Mouse (Mus musculus) frontal cortex, adult 2 months (tissue): ENCODE measurements around the gene Rrnad1. TPM values are rescaled to one million over a fixed set of nuclear protein-coding genes. Genes with fewer than 3 reads are reported as not detected.

Experiments used
- DNase-seq, 2 experiments: peaks; one replicate each; pipeline ENCODE4 v3.0.0; 2022; ENCODE audit warnings: low spot score in 1 of 2; ENCODE audit errors: extremely low spot score in 1 of 2
- polyA plus RNA-seq: library from polyadenylated mRNA; depleted of rRNA; stranded (reverse); fragments of >200 nt; gene quantifications from 2 replicates; pipeline ENCODE4 v1.2.3, GENCODE M21; 2012; rRNA removed

Rrnad1 gene
- polyA plus RNA-seq, result 42.4 and 46.4 TPM in 2 replicates

DNA sequence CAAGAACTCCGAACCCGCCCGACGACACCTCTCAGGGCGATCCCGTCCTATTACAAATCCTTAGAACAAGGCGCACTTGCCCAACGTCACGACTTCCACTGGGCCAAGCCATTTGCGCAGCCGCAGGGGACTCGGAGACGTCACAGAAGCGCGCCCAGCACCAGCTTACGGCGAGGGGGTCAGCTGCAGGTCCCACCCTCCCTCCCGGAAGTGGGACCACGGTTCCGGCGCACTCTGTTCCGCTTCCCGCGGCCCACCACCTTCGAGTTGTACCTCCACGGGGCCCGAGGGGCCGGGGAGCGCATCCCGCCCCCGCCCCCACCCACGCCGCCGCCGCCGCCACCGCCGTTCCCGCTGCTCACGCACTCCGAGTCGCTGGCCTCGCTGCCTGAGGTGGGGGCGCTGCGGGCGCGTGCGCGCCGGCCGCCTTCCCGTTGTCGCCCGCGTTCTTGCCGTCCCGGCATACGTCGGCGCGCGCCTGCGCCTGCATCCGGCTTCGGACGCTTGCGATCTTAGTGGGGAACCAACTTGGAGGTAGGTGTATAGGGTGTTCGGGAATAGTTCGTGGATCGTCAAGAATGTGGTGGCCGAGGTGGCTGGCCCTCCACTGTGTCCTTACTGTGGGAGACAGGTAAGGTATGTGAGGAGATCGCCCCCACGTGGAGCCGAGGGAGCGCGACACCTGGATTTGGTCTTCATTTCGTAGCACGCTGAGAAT lies at the start of gene Rrnad1, which contains the start of gene Isg20l2:
TSS of gene Rrnad1 (minus strand) at position 640 of the 718 bp plus-strand sequence.
TSS of gene Isg20l2 (plus strand) at position 237 of the 718 bp plus-strand sequence.
- DNase-seq, result peak; percentile 95 to 99

DNA sequence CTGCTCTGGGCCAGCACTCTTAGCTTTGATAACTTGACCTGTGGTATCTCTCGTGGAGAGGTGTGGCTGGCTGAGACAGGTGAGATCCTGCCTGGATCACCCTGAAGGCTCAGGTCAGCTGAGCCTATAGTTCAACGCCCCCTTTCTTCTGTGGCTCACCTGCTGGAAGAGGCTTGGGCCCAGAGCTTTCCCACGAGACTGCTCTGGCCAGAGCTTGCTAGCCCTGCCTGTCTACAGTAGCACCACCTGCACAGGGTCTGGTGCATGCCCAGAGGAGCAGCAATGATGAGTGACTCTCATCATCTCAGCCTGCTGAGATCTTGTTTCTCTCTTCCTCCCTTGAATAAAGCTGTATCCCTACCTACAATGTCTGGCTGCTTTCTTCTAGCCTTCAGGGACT lies 49.6 kb upstream of the Rrnad1 start:
- no peak for DNase-seq

DNA sequence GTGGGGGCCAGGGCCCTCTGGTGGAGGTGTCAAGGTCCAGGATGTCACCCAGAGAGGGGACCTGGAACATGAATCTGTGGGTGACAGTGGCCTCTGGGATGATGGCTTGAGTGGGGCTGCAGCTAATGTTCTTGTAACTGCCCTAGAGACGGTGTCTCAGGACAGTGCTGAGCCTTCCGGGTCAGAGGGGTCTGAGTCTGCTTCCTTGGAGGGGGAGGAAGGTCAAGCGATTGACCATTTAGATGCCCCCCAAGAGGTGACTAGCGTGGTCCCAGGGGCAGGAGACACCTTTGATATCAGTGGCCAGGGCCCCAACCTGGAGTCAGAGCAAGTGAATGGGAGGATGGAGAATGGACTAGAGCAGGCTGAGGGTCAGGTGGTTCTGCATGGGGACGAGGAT lies 49.0 kb upstream of the Rrnad1 start:
- no peak for DNase-seq

DNA sequence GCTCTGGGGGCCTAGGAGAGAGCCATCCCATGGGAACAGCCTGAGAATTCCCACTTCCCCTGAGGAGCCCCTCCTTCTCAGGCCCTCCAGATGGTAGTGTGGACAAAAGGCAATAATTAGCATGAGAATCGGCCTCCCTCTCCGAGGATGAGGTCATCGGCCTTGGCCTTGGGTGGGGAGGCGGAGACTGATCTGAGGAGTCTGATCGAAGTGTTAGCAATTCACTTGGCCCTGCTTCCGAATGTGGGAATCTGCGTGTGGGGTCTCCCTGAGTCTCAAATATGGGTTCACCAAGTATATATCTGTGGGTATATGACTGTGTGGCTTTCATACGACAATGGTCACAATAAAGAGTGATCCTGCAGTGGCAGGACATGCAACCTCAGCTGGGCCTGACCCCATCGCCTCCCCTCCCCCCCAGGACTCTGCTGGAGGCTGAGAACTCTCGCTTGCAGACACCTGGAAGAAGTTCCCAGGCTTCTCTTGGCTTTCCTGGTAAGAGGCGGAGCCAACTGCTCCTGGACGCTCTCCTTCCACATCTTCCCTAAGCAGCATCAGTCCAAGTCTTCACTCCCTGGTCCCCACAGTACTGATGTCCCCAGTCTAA lies 44.0 kb upstream of the Rrnad1 start:
- DNase-seq, result no peak

DNA sequence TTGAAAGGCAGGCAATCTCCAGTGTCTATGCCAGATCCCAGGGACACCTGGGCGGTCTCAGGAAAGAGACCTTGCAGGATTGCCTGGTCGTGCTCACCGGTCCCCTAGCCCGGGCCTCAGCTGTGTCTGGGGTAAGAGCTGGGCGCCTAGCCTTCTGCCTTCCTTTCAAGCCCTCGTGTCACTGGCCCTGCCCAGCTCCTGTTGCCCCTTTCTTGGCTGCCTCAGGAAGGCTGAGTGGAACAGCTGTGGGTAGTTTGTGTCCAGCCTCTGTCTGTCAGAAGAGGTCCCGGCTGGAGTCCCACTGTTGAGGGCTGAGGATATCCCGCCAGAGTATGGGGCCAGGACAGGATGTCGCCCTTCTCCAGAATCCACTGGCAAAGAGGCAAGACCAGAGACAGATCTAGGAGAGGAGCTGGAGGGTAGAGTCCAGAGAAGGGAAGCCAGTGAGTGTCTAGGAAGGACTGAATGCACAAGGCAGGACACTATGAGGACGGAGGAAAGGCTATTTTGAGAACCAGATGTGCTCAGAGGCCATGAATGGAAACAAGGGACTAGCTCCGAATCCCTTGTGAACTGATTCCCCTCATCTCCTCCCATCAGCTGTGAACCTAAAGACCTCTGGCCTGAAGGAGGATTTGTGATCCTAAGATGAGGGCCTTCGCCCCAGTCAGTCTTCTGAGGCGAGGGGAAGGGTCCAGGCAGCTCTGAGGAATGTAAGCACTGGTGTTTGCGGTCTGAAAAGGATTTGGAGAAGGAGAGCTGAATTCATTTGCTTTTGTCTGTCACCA lies 43.3 kb upstream of the Rrnad1 start:
- DNase-seq, result no peak

DNA sequence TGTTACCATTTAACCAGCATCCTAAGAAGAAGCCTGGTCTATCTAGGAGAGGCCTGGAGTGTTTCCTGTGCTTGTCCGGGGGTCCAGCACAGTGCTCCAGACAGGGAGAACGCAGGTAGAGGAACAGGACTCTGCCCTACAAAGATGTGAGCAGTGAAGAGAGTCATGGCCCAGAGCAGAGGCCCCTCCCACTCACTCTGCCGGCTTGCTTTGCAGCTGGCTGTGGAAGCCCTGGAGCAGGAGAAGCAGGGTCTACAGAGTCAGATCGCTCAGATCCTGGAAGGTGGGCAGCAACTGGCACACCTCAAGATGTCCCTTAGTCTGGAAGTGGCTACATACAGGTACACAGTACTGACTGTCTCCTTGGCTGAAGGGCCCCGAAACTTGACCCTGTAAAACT lies 42.3 kb upstream of the Rrnad1 start:
- no peak for DNase-seq

DNA sequence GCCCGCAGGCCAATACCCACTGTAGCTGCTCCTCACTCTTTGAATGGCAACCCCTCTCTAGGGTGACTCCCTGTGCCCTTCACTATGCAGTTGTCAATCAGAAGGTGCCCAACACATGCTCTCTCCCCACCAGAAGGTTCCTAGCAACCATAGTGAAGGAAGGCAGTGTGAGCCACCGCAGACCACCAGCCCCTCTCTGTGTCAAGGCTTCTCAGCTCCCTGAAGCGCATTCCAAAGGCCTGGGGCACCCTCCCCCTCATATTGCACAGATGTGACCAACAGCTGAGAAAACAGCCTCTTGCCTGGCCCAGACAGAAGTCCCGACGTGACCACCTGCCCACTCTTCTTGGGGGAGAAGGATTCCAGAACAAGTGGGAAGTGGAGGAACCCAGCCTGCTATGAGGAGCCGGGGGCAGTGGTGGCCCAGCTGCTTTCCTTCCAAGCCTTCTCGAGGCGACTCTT lies 41.7 kb upstream of the Rrnad1 start:
- no peak for DNase-seq

DNA sequence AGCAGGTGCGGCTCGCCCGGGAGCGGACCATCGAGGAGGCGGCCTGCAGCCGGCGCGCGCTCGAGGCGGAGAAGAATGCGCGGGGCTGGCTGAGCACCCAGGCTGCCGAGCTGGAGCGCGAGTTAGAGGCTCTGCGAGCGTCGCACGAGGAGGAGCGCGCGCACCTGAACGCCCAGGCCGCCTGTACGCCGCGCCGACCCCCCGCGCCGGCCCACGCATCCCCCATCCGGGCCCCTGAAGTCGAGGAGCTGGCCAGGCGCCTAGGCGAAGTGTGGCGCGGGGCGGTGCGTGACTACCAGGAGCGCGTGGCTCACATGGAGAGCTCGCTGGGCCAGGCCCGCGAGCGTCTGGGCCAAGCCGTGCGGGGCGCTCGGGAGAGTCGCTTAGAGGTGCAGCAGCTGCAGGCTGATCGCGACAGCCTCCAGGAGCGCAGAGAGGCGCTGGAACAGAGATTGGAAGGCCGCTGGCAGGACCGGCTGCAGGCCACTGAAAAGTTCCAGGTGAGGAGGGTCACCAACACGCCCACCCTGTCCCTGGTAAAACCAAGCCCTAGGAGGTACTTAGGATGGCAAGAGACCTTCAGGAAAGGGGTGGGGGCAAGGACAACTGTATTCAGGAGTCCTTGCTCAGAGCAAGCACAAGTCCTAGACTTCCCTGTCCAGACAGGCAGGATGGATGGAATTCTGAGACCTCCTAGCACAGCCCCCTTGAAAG lies 41.1 kb upstream of the Rrnad1 start:
- no peak for DNase-seq

DNA sequence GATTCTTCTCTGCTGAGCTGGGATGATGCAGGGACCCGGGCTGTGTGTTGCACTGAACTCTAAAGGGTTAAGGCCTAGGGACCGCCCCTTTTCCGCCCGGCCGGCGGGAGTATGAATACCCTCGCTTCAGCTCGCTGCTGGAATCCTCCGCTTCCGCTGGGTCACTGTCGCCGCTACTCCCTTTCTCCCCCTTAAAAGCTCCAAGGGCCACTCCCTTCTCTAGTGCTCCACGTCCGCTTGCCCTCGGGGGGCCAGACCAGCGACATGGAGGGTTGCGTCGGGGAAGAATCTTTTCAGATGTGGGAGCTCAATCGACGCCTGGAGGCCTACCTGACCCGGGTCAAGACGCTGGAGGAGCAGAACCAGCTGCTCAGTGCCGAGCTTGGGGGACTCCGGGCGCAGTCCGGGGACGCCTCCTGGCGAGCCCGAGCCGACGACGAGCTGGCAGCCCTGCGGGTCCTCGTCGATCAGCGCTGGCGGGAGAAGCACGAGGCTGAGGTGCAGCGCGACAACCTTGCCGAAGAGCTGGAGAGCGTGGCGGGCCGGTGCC lies 40.5 kb upstream of the Rrnad1 start, which contains the start of gene Nes:
TSS of gene Nes (plus strand) at position 140 of the 550 bp plus-strand sequence.
- DNase-seq, result no peak

DNA sequence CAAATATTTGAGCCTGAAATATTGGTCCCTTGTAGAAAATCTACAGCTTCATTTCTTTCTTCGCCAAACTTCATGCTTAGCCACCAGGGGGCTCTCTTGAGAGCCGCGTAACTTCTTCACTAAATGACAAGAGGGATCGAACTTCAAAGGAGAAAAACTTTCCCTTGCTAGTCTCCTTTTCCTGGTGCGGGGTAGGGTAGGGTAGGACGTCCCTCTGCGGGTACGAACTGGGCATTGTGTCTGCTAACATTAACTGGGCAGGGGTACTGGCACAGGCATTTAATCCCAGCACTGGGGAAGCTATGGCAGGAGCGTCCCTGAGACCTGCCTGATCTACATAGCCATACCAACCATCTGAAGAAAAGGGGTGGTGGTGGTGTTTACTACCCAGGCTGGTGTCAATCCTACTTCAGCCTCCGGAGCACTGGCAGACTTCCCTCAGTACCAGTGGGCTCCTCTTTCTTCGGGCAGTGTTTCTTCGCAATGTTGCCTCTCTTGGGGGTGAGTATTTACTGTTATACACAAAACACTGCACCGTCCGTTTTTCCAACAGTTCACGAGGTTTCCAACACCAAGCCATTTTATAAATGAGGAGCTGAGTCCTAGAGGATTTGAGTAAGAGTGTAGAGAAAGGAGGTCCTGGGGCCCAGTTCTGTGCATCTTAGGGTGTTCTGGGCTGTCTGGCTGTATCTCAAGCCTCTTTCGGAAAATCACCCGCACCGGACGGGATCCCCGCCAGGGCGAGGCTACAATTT lies 39.8 kb upstream of the Rrnad1 start:
- DNase-seq, result peak in 1 of 2 experiments; percentile 70

DNA sequence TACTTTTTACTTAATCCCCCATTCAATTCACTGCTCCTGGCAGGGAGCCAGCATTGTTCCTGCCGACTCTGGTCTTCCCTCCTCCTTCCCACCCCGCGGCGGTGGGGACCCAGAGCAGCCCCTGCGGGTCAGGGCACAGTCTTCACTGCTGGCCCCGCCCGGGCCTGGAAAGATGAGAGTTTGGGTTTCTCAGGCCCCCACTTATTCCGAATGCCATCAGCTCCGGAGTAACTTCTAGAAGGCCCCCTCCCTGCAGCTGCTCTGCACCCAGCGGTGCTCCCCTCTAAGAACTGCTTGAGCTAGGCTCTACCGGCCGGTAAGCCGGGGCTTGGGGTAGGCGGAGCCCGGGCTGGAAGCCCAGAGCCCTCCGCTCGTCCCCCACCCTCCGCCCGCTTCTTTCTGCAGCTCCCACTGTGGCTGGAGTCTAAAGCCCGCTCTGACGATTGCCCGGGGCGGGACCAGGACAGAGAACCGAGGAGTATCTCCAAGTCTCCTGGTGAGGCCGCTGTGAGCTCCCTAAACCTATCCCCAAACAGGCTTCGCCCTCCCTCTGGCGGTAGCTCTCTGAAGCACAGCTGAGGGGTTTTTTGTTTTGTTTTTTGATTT lies 30.2 kb upstream of the Rrnad1 start:
- DNase-seq, result peak; percentile 61 to 83

DNA sequence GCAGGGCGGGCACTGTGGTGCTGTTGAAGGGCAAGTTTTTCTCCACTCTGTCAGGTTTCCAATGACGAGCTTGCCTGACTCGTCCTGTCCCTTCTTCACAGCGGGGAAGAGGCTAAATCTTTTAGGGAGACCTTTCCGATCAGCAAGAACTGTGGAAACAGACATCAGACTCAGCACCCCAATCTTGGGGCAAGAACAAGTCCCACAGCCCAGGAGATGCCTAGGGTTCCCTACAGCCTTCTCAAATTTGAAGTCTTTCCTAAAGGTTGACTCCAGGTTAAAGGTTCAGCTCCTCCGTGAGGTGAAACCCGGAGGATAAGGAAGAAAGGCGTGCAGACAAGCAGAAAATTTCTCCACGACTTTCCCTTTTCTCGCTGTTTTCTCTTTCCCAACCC lies 29.7 kb upstream of the Rrnad1 start:
- DNase-seq, result no peak

DNA sequence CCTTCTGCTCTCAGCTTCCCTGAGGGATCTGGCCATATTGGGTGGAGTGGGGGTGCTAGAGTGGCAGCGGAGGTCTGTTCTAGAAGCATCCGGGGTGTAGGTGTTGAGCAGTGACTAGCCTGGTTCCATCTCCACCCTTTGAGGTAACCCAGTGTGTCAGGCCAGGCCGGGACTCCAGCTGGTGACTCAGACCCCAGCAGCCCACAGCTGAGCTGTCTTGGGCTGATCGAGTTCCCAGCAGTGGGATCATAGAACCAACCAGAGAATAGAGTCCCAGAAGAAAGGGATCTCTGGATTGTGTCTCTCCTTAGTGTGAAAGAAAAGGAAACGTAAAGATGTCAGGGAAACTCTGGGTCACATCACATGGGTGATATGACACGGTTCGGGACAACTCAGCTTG lies 28.9 kb upstream of the Rrnad1 start:
- no peak for DNase-seq

DNA sequence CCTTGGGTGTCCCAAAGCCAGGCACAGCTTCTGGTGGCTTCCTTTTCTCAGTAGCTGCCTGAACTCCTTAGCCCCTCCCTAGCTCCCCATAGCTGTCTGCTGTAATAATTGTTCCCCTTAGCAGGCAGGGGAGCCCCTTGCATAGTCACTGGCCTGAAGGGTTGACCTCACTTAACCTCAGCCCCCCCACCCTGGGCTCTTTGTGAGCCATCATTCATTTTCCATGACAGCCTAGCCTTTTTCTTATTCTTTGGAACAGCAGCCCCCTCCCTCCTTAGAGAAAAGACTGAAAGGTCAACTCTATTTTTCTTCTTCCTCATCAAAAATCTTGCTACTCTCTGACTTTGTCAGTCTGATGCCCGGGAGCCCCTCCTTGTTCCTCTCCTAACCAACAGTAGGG lies 28.4 kb upstream of the Rrnad1 start:
- DNase-seq, result no peak

DNA sequence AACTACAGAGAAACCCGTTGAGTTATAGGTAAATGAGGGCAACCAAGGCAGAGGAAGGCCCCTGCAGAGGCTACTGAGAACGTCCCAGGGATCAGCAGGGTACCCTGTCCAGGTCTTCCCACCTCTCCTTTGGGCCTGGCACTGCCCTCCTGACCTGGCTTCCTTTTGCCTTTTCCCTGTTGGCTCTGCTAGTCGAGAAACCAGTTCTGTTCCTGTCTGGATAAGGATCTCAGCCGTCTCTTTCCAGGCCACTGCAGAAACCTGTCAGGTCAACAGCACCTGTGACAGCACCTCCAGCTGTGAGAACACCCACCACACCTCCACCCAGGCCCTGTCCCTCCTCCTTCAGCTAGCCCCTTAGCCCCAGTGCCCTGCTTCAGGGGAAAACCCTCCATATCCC lies 28.0 kb upstream of the Rrnad1 start:
- no peak for DNase-seq

DNA sequence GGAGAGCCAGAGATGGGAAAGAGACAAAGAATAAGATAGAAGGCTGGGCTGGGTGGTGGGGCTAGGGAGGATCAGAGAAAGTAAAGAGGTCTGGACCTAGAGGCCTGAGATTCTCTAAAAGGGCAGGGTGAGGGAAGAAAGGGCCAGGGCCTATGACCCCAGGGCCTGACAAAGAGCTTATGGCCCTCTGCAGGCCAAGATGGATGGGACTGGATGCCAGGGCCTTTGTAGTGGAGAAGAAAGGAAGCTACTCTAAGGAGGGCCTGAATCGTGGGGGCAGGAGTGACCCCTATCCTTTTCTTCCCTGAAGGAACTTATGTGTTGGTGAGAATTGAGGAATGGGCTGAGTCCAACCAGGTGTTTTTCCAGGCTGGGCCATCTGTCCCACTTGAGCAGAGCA lies 27.5 kb upstream of the Rrnad1 start:
- DNase-seq, result no peak

DNA sequence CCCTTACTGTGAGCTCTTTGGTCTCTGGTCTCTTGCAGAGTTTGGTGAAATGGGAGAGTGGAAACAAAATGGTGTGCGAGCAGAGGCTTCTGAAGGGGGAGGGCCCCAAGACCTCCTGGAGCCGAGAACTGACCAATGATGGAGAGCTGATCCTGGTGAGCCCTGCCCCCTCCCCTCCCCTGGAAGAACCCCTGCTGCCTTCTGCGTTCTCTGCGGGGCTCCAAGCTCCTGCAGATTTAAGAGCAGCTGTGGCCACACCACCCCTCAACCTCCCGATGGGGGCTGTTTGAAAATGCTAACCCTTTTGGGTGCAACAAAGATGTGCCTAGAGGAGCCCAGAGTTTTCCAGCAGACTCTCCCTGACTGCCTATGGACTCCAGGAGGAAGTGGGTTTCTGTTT lies 21.9 kb upstream of the Rrnad1 start:
- DNase-seq, result no peak

DNA sequence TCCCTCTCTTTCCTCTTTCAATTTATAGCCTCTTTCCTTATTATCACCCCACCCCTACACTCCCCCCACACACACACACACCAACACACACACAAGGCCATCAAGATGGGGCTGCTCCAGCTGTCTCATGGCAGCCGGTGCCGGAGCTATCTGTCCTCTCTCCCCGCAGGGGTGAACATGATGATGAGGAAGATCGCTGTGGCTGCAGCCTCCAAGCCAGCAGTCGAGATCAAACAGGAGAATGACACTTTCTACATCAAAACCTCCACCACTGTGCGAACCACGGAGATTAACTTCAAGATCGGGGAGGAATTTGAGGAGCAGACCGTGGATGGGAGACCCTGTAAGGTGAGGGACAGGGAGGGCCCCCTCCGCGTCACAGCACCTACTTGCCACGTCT lies 21.4 kb upstream of the Rrnad1 start:
- DNase-seq, result no peak

DNA sequence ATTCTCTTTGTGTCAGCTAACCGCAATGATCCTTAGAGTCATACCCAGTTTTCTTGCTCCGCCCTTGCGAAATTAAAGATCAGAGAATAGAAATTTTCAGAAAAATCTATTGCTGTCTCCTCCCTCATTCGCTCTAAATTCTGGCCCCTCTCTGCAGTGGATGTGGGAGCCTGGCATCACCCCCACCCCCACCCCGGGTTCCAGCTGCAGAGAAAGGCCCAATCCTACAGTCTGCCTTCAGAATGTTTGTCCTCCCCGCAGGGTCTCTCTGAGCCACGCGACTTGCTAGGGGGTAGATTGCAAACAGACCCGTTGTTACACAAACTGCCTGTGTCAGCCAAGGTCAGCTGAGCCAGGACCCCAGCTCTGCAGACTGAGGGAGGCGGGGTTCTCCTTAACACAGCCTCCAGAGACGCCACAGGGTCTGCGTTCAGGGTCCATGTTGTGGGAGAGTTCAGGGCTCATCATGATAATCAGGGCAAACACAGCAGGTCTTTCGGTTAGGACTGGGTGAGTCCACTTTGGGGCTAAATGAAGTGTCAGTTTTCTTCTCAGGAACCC lies 19.5 kb upstream of the Rrnad1 start:
- DNase-seq, result no peak
